Mouse (Mus musculus): ENCODE measurements at regions not wholly inside any gene's neighbourhood (a gene's known extent, or its start where the extent isn't known, plus 50 kb on each side); places are given as distances from the start of the nearest gene placed in this dataset.

GRCm38 (mm10) chr9:101555011-101555673 lies 303.5 kb upstream of the Ppp2r3a start:
- no peak for DNase-seq (ENCODE audit: low read depth)

DNA sequence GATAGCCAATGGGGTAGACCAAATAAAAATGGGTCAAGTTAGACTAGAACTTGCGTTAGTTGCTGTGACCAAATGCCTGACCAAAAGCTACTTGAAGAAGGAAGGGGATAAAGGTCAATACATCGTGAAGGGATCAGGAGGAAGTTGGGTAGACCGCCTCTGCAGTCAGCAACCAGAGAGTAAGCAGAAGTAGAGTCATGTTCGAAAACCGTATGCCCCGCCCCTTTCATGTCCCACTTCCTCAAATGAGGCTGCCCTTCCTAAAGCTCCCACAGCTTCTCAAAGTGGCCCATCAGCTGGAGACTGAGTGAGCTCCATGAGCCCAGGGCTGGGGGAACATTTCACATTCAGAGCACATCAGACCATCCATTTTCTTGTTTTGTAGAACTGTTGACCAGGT lies 301.2 kb upstream of the Ppp2r3a start:
- no peak for DNase-seq (ENCODE audit: low read depth)

- no peak for DNase-seq (ENCODE audit: low read depth)
Observed at GRCm38 (mm10) chr9:101551256-101551655, 299.7 kb upstream of the Ppp2r3a start.

- no peak for DNase-seq (ENCODE audit: low read depth)
Observed at GRCm38 (mm10) chr9:101546213-101546832, 294.7 kb upstream of the Ppp2r3a start.

- no peak for DNase-seq (ENCODE audit: low read depth)
Observed at GRCm38 (mm10) chr9:101518137-101518536, 266.5 kb upstream of the Ppp2r3a start.

- no peak for DNase-seq (ENCODE audit: low read depth)
Observed at GRCm38 (mm10) chr9:101510807-101511206, 259.2 kb upstream of the Ppp2r3a start.

- DNase-seq (ENCODE audit: low read depth): no peak
Observed at GRCm38 (mm10) chr9:101509196-101509595, 257.6 kb upstream of the Ppp2r3a start.

- DNase-seq (ENCODE audit: low read depth): no peak
Observed at GRCm38 (mm10) chr9:101507023-101507690, 255.6 kb upstream of the Ppp2r3a start.

- no peak for DNase-seq (ENCODE audit: low read depth)
Observed at GRCm38 (mm10) chr9:101501706-101502465, 250.3 kb upstream of the Ppp2r3a start.

DNA sequence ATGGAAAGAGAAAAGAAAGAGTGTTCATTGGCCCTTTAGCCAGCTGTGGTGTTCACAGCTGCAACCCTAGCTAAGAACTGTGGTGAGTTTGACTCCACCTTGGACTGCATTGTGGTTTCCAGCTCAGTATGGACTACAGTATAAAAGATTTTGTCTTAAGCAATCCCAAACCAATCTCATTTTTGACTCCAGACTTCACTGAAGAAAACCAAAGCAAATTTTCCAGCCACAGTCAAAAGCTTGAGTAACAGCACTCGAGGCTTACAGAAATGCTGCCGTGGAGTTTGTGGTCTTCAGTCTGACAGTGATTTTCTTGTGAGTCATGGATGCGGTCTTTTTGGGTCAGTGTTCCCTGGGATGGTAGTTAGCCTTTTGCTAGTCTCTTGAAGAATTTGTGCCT lies 249.4 kb upstream of the Ppp2r3a start:
- DNase-seq (ENCODE audit: low read depth): no peak

DNA sequence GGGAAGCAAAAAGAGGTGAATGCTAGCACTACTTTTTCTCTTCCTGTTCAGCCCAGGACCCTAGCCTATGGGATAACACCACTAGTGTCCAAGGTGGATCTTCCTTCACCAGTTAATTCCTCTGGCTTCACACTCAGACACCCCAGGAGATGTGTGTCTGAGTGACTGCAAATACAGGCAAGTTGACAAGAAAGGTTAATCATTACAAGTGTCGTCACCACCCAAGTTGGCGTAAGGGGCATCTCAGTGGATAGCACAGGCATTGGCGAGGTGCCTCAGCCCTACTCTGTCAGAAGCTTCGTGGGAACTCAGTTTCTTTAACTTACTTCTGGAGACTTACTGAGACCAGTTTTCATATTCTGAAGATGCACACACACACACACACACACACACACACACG lies 247.1 kb upstream of the Ppp2r3a start:
- DNase-seq (ENCODE audit: low read depth): no peak

DNA sequence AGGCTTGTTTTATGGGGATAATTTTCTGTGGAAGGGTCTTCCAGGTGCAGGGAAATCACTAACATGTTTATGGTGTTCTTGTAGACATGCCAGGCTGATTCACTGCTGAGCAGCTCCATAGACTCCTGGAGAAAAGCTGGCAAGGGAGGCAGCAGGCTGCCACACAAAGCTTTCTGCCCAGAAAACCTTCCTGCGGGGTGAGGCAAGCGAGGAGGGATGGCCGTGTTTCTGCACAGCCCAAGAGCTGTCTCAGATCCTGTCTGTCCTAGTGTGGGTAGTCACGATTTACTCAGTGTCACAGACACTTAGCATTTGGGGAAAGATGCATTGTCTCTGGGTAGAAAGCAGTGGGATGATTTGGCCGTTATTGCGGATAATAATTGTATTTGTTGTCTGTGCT lies 244.2 kb upstream of the Ppp2r3a start:
- DNase-seq (ENCODE audit: low read depth): no peak

GRCm38 (mm10) chr9:101489013-101489412 lies 237.4 kb upstream of the Ppp2r3a start:
- DNase-seq (ENCODE audit: low read depth): no peak

DNA sequence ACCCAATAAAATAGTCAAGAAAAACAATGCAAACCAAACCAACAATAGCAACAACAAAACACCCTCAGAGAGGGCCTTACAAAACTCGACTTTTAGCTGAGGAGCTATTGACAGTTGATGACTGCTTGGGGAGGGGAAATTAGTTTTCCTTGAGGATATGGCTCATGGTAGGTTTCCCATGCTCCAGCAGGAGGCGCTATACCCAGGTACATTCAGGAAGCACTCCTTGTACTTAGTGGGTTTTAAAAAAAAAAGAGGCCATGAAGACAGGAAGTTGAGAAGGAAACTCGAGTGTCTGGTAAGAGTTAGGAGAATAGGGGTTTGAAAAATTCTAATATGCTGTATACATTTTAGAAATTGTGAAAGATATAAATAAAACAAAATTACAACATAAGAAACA lies 224.6 kb upstream of the Ppp2r3a start:
- DNase-seq (ENCODE audit: low read depth): no peak

DNA sequence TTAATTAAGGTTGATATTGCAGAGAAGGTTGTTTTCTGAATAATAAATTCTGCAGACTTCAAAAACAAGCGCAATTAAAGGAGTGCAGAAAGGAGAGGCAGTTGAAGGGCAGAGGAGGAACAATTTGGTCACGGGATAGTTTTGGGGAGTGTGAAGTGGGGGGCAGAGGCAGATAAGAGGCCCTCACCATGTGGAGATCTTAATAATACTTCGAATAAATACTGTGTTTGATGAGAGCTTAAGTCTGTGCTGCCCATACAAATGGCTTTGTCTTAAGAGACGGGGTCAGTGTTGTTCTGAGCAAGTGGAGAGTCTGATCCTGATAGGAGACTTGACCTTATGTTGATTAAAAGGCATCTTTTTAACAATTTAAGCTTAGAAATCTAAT lies 221.5 kb upstream of the Ppp2r3a start:
- DNase-seq (ENCODE audit: low read depth): no peak

DNA sequence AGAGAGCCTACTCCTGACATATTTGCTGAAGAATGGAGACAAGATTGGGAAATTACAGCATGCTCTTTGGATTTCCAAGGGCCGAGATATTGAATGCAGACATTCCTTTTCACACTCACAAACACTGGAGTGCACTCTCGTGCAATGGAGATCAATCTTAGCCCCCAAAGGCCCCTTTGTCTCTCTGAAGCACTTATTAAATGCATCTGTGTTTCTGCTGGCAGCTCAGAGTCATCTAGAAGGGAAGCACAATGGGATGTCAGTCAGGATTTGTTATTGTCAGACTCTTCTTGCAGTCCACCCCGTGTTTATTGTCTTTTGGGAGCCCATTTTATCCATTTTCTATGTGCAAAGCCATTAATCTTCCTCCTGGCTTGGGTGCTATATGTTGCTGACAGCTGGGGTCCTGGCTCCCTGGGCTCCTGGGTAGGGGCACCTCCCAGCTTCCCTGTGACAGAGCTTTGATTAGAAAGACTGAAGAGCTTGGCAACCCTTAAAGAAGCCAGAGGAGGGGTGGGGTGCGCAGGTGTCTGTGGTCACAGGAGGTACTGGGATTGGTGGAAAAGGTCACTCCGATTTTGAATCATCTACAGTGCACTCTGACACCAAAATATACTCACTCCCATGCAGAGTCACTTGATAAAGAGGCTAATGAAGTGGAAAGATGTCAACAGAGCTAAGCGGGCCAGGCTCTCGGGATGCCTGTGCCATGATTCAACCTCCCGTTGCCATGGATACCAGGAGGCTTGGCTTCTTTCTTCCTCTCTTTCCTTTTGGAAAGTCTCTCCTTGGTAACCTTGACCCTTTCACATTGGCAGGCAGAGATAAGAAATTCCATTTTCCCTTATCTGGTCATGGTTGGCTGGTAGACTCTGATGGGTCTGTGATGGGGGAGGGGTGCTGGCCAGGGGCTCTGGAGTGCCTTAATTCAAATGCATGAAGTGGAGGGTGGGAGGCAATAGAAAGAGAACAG lies 220.8 kb upstream of the Ppp2r3a start:
- no peak for DNase-seq (ENCODE audit: low read depth)

DNA sequence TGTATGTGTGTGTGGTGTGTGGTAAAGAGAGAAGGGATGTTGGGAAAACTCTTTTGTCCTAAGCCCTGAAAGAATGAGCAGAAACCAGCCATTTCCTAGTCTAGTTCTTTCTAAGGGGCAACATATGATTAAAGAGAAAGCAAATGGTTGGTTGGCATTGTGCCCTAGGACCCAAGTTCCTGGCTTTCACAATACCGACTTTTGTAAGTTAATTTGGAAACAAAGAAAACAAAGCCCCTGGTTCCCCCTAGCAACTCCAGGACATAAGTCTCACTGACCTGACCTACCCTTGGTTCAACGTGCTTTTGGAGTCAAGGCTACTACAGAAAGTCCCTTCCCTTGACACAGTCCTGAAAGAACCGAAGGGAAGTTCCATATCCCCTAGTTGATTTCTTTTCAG lies 220.1 kb upstream of the Ppp2r3a start:
- DNase-seq (ENCODE audit: low read depth): no peak

GRCm38 (mm10) chr9:101469756-101470155 lies 218.2 kb upstream of the Ppp2r3a start:
- no peak for DNase-seq (ENCODE audit: low read depth)

DNA sequence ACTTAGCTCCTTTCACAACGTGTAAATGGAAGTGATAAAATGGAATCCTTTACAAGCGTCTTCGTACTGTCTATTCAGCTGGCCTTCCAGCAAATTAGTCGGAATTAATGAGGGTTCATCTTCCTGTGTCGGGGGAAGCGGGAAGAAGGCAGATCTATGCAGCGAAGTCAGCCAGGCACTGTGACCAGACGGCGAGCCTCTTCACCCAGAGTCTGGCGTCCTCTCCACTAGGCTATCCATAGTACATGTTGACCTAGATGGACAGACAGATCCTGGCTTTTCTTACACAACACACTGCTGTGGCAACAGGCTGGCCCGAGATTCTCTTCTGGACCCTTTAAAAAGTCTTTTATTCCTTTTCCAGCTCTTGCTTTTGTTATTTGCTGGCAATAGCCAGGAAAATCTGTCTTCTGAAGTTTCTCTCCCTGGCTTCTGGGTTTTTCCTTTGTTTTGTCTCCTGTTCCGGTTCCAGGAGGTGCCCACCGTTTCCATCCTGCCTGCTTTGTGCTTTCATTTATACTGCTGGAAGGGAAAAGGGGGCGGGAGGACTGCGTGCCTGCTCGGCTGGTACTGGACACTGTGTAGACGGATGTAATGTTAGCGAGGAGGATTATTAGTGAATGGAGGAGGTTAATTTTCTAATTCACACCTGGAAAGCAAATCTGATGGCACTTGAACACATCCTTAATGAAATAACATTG lies 213.3 kb upstream of the Ppp2r3a start:
- no peak for DNase-seq (ENCODE audit: low read depth)

DNA sequence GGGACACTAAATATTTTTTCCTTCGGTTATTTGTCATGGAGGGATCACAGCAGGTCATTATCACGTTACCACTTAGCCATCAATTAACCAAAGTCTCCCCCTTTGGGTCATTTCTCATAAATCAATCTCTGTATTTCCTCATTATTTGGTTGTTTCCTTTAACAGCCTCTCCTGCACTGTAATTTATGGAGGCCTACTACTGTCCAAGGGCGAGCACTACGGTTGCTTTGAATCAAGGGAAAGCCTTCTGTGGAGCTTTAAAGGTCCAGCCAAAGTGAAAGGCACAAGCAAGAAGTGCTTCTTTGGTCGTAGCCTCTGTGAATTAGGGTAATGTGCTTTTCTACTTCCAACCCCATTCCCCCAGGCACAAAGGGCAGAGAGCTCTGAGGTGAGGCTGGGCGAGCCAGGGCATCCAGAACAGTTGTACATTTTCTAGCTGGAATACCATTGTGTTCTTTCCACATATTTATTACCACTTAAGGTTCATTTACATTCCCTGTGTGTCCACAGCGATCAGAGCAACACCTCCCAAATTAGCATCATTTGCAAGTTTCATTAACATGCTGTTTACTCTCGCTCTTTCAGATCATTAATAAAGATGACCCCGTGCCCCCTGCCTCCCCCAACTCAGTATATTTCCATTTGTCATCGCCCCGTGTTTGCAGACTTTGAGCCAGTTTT lies 207.5 kb upstream of the Ppp2r3a start:
- DNase-seq (ENCODE audit: low read depth): no peak

Measured in naive thymus-derived CD4-positive, alpha-beta T cell, adult 2 months (primary cell).